Mouse (Mus musculus) neural tube, embryonic 12.5 days (tissue): ENCODE data around the gene Phlda3. TPM values are rescaled to one million over a fixed set of nuclear protein-coding genes. Genes with fewer than 3 reads are reported as not detected.

ENCODE experiments used
- ATAC-seq: fragments of 200-750 bp; cut with Nextera tagmentation; 2 replicates; pipeline ENCODE4 v1.8.0; 2017; ENCODE audit warnings: low read depth, mild to moderate bottlenecking, moderate TSS enrichment, moderate library complexity; ENCODE audit not compliant: low FRiP score
- H3K27ac ChIP-seq: fragments of 300-500 bp; sonication (generic); 2 replicates; pipeline ENCODE4 v1.5.1; 2016
- H3K27me3 ChIP-seq: fragments of 300-500 bp; sonication (generic); replicated peaks from 2 replicates; pipeline ENCODE4 v1.6.1; 2016; ENCODE audit warnings: mild to moderate bottlenecking
- H3K36me3 ChIP-seq: fragments of 300-500 bp; sonication (generic); 2 replicates; pipeline ENCODE4 v1.6.1; 2016; ENCODE audit warnings: mild to moderate bottlenecking
- H3K4me1 ChIP-seq: fragments of 300-500 bp; sonication (generic); 2 replicates; pipeline ENCODE4 v1.6.1; 2016
- H3K4me2 ChIP-seq: fragments of 300-500 bp; sonication (generic); replicated peaks from 2 replicates; pipeline ENCODE4 v1.6.1; 2016; ENCODE audit warnings: mild to moderate bottlenecking
- H3K4me3 ChIP-seq: fragments of 300-500 bp; sonication (generic); 2 replicates; pipeline ENCODE4 v1.5.1; 2016
- H3K9ac ChIP-seq: fragments of 300-500 bp; sonication (generic); 2 replicates; pipeline ENCODE4 v1.6.1; 2016; ENCODE audit warnings: mild to moderate bottlenecking
- H3K9me3 ChIP-seq: fragments of 300-500 bp; sonication (generic); 2 replicates; pipeline ENCODE4 v1.6.1; 2016; ENCODE audit warnings: mild to moderate bottlenecking
- WGBS: fragments of 180-500 bp; shearing (Covaris S2); methylation state at CpG from one replicate; pipeline ENCODE4 v1.1.7; 2016; 5-methylcytosine and 5-hydroxymethylcytosine counted together
- polyA plus RNA-seq: library from polyadenylated mRNA; unstranded; fragments of >200 nt; fragmentation: Nextera tagmentation; extraction: Ambion mirVana; gene quantifications from 2 replicates; pipeline ENCODE4 v1.2.1, GENCODE M21; 2016

Gene Phlda3
- polyA plus RNA-seq, 1 experiment from 2014 or later: 21.9 TPM

GRCm38 (mm10) chr1:135780649-135781048 is 14.7 kb downstream of the Phlda3 start:
- H3K9ac ChIP-seq: no peak overlapping the region
- 0 out of 2 replicates have a peak, but pooled peaks have one; percentile 18 for ATAC-seq

GRCm38 (mm10) chr1:135781220-135781619 is 15.3 kb downstream of the Phlda3 start:
- no peak overlapping the region for H3K4me2 ChIP-seq
- peak; percentile 84 for ATAC-seq
- 6% methylated on average over 13 of the region's 13 CpGs for WGBS
- H3K27ac ChIP-seq: no peak overlapping the region
- H3K9ac ChIP-seq: no peak overlapping the region
- H3K27me3 ChIP-seq: no peaks in the 10 kb centered on the region
- H3K4me3 ChIP-seq: no peak overlapping the region
- H3K36me3 ChIP-seq: no peaks in the 10 kb centered on the region
- no peaks in the 10 kb centered on the region for H3K9me3 ChIP-seq
- H3K4me1 ChIP-seq: peaks cover 28% of the 10 kb centered on the region

More at GRCm38 (mm10) chr1:135780649-135781048, 14.7 kb downstream of the Phlda3 start:
- Histone ChIP-seq H3K9me3 (no peaks in the 10 kb centered on the region), H3K4me1 (peaks cover 28% of the 10 kb centered on the region), H3K27ac (no peak overlapping the region), H3K4me3 (no peak overlapping the region), H3K27me3 (no peaks in the 10 kb centered on the region), H3K36me3 (no peaks in the 10 kb centered on the region), H3K4me2 (no peak overlapping the region)
- 10% methylated on average over 4 of the region's 4 CpGs for WGBS

GRCm38 (mm10) chr1:135782816-135783215 is 16.9 kb downstream of the Phlda3 start:
- Histone ChIP-seq H3K4me2 (no peak overlapping the region), H3K36me3 (no peaks in the 10 kb centered on the region), H3K27ac (no peak overlapping the region), H3K9me3 (no peaks in the 10 kb centered on the region), H3K4me1 (peaks cover 28% of the 10 kb centered on the region), H3K9ac (no peak overlapping the region), H3K4me3 (no peak overlapping the region), H3K27me3 (no peaks in the 10 kb centered on the region)
- no peak for ATAC-seq
- WGBS: 22% methylated on average over 10 of the region's 10 CpGs

GRCm38 (mm10) chr1:135787799-135788198 is 21.9 kb downstream of the Phlda3 start:
- Histone ChIP-seq H3K27me3 (0 out of 2 replicates have a peak, but pooled peaks cover under 1% of the 10 kb centered on the region), H3K4me2 (no peak overlapping the region), H3K4me1 (peaks cover 9% of the 10 kb centered on the region), H3K9ac (no peak overlapping the region), H3K4me3 (no peak overlapping the region), H3K36me3 (no peaks in the 10 kb centered on the region), H3K27ac (no peak overlapping the region), H3K9me3 (no peaks in the 10 kb centered on the region)
- ATAC-seq: 0 out of 2 replicates have a peak, but pooled peaks have one; percentile 42
- 53% methylated on average over 3 of the region's 3 CpGs for WGBS

- Histone ChIP-seq H3K4me2 (peak overlapping the region; percentile 22; the same call in 1 of the 2 replicates), H3K9ac (no peak overlapping the region), H3K36me3 (no peaks in the 10 kb centered on the region), H3K4me3 (no peak overlapping the region), H3K9me3 (no peaks in the 10 kb centered on the region), H3K4me1 (peaks cover 11% of the 10 kb centered on the region), H3K27me3 (0 out of 2 replicates have a peak, but pooled peaks cover 3% of the 10 kb centered on the region), H3K27ac (no peak overlapping the region)
- WGBS: 30% methylated on average over 10 of the region's 10 CpGs
- no peak for ATAC-seq
Measured at GRCm38 (mm10) chr1:135788708-135789107, 22.8 kb downstream of the Phlda3 start.

GRCm38 (mm10) chr1:135789815-135790214 is 23.9 kb downstream of the Phlda3 start:
- WGBS: 12% methylated on average over 5 of the region's 5 CpGs
- 0 out of 2 replicates have a peak, but pooled peaks have one; percentile 8 for ATAC-seq
- Histone ChIP-seq H3K27ac (no peak overlapping the region), H3K27me3 (0 out of 2 replicates have a peak, but pooled peaks cover 3% of the 10 kb centered on the region), H3K4me3 (no peak overlapping the region), H3K4me1 (peaks cover 13% of the 10 kb centered on the region), H3K9ac (no peak overlapping the region), H3K4me2 (no peak overlapping the region), H3K36me3 (no peaks in the 10 kb centered on the region), H3K9me3 (no peaks in the 10 kb centered on the region)

- Histone ChIP-seq H3K4me2 (no peak overlapping the region), H3K9me3 (no peaks in the 10 kb centered on the region), H3K27ac (no peak overlapping the region), H3K4me3 (no peak overlapping the region), H3K9ac (no peak overlapping the region), H3K4me1 (peaks cover 13% of the 10 kb centered on the region), H3K27me3 (0 out of 2 replicates have a peak, but pooled peaks cover 3% of the 10 kb centered on the region), H3K36me3 (no peaks in the 10 kb centered on the region)
- ATAC-seq: no peak
- WGBS: 67% methylated on average over 13 of the region's 13 CpGs
Measured at GRCm38 (mm10) chr1:135792143-135792939, 26.4 kb downstream of the Phlda3 start.

- Histone ChIP-seq H3K9me3 (no peaks in the 10 kb centered on the region), H3K27me3 (0 out of 2 replicates have a peak, but pooled peaks cover 3% of the 10 kb centered on the region), H3K4me2 (peak overlapping the region; percentile 46), H3K4me3 (no peak overlapping the region), H3K9ac (peak overlapping the region; percentile 21; the same call in 1 of the 2 replicates), H3K4me1 (peaks cover 12% of the 10 kb centered on the region), H3K27ac (no peak overlapping the region), H3K36me3 (no peaks in the 10 kb centered on the region)
- no peak for ATAC-seq
- WGBS: 17% methylated on average over 27 of the region's 27 CpGs
Measured at GRCm38 (mm10) chr1:135793370-135794215, 27.7 kb downstream of the Phlda3 start.

GRCm38 (mm10) chr1:135794216-135795134 is 28.6 kb downstream of the Phlda3 start:
- no peaks in the 10 kb centered on the region for H3K36me3 ChIP-seq
- 56% methylated on average over 20 of the region's 20 CpGs for WGBS
- peak overlapping the region; percentile 46 for H3K4me2 ChIP-seq
- no peak overlapping the region for H3K27ac ChIP-seq
- no peak for ATAC-seq
- H3K27me3 ChIP-seq: 0 out of 2 replicates have a peak, but pooled peaks cover 3% of the 10 kb centered on the region
- H3K9ac ChIP-seq: no peak overlapping the region
- no peak overlapping the region for H3K4me3 ChIP-seq
- peaks cover 8% of the 10 kb centered on the region; the same call in 1 of the 2 replicates for H3K4me1 ChIP-seq
- no peaks in the 10 kb centered on the region for H3K9me3 ChIP-seq

GRCm38 (mm10) chr1:135798492-135798891 is 32.6 kb downstream of the Phlda3 start:
- 72% methylated on average over 1 of the region's 1 CpGs for WGBS
- Histone ChIP-seq H3K36me3 (no peaks in the 10 kb centered on the region), H3K9me3 (no peaks in the 10 kb centered on the region), H3K27ac (no peak overlapping the region), H3K9ac (no peak overlapping the region), H3K4me3 (no peak overlapping the region), H3K4me2 (no peak overlapping the region), H3K4me1 (peaks cover 14% of the 10 kb centered on the region), H3K27me3 (no peaks in the 10 kb centered on the region)
- no peak for ATAC-seq

GRCm38 (mm10) chr1:135799109-135799627 is 33.2 kb downstream of the Phlda3 start:
- Histone ChIP-seq H3K9ac (no peak overlapping the region), H3K4me2 (no peak overlapping the region), H3K4me1 (peaks cover 9% of the 10 kb centered on the region), H3K27me3 (no peaks in the 10 kb centered on the region), H3K36me3 (no peaks in the 10 kb centered on the region), H3K9me3 (no peaks in the 10 kb centered on the region), H3K4me3 (no peak overlapping the region), H3K27ac (no peak overlapping the region)
- WGBS: 66% methylated on average over 8 of the region's 8 CpGs
- ATAC-seq: no peak
